Mouse (Mus musculus): ENCODE results near the gene Wscd2.

Gene Wscd2

DNA sequence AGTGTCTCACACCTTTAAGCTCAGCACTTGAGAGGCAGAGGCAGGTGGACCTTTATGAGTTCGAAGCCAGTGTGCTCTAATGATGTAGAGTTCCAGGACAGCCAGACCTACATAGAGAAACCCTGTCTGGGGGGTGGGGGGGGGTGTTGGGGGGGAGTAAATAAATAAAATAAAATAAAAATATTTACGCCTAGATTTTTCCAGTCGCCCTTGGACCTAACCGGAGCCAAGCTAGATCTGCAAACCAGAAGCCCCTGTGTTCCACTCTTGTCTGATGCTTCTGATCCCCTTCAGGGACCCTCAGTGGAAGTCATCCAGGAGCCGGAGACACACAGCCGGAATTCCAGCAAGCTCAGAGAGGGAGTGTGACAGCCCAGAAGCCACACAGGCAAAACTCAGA lies at the start of gene Wscd2:
Gene Wscd2, plus strand, starts transcription at position 301 of the 400 bp plus-strand sequence.
- DNase-seq (ENCODE audit: low spot score), result no peak

DNA sequence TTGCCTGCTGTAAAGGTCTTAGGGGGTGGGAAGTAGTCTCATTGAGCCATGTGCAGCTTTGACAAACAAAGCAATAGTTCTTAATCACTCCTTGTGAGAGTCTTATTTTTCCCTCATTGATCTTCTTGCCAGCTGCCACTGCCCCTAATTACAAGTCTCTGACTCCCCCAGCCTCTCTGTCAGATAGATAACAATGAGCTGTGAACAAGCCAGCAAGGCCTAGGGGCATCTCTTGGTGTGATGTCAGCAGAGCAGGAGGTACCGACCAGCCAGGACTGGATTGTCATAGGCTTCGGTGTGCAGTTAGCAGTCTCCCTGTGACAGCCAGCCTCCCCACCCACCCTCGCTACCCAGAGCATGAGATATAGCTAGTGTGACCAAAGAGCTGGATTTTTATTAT lies 48.0 kb upstream of the Wscd2 start:
- no peak for DNase-seq (ENCODE audit: low spot score)

DNA sequence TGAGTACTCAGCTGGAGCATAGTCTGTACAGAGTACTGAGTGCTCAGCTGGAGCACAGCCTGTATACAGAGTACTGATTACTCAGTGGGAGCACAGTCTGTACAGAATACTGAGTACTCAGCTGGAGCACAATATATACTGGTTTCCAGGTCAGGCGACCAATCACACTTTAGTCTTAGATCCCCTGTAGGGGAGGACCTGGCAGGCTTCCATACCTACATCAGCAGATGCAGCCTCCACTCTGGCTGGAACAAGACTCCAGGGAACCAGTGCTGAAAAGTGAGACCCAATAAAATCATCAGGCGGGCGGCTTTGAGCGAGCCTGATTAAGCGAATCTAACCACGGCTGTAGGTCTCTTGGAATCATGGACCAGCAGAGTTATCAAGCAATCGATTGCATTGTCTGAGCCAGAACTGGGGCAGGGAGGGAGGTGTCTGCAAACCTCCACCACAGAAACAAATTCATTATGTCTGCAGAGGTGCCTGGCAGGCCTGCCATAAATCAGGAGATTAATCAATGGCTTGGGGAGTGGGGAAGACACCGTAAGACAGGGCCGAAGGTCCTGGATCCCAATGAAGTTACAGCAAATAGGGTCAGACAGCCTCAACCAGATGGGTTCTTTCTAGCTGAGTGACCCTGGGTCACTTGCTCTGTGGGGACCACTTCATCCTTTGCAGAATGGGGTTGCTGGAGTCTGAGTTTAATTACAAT lies 42.0 kb upstream of the Wscd2 start:
- DNase-seq (ENCODE audit: low spot score), result no peak

GRCm38 (mm10) chr5:113449336-113449735 lies 40.8 kb upstream of the Wscd2 start:
- no peak for DNase-seq (ENCODE audit: low spot score)

DNA sequence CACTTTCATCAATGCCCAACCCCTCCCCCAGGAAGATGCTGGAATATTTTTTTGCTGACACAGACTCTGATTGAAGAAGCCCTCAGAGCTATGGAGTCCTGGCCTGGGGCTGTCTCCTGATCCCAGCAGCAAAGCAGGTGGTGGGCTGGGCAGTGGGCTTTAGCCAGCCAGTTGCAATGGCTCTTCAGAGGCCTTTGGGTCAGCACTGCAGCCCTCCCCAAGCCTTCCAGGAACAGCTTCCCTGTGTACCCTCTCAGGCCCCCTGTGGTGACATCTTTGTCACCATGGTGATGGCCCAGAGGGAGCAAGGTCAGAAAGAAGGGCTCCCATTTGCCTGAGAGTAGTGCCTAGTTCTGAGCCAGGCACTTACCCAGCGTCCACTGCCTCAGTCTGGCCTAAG lies 37.4 kb upstream of the Wscd2 start:
- DNase-seq (ENCODE audit: low spot score), result no peak

DNA sequence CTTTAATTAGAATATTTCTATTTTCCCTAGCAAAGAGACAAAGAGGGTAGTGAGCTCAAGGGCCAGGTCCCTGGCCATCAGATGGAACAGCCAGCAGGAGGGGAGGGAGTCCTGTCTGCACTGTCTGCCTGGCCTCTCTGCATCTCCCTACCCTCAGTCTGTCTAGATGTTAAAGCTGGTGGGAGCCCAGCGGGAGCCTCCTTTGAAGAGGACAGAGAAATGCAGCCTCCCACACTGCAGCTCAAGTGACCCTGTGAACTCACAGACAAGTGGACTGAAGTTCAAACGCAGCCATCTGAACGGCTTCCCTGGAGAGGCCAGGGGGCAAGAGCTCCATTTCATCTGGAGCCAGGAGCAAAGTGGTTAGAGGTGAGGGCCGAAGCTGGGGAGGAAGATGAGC lies 36.8 kb upstream of the Wscd2 start:
- no peak for DNase-seq (ENCODE audit: low spot score)

DNA sequence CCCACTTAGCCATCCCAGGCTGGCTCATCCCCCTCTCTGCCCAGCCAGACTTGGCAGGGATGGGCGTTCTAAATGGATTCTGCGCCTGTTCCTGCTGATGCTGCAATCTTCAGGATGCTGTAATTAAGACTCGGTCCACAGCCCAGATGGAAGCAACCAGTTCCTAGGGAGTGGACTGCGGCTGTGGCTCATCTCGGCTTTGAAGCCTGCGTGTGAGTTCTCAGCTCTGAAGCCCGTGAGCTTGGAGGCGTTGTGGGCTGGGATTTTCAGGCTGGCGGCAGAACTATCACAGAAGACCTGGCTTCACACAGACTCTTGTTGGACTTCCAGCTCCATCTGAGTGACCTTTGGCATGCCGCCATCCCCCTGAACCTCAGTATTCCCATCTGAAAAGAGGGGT lies 34.1 kb upstream of the Wscd2 start:
- DNase-seq (ENCODE audit: low spot score), result no peak

- no peak for DNase-seq (ENCODE audit: low spot score)
These were observed 33.4 kb upstream of the Wscd2 start for GRCm38 (mm10) chr5:113456756-113457155.

- DNase-seq (ENCODE audit: low spot score), result no peak
These were observed 32.9 kb upstream of the Wscd2 start for GRCm38 (mm10) chr5:113457260-113457659.

DNA sequence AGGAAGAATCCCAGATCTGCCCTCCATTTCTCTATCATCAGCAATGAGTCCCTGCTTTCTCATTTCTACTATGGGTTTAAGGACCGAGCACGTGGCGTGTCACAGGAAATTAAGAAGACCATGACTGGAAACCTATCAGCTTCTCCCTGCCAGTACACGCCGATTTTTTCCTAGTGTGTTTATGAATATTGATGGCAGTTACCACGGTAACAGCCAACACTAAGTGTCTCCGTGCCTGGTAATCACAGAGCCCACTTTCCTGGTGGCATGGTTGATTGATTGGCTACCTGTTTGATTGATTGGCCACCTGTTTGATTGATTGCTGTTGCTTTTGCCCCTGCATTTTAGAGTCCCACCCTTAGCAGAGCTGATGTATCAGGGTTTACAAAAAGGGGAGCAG lies 30.2 kb upstream of the Wscd2 start:
- DNase-seq (ENCODE audit: low spot score), result no peak

DNA sequence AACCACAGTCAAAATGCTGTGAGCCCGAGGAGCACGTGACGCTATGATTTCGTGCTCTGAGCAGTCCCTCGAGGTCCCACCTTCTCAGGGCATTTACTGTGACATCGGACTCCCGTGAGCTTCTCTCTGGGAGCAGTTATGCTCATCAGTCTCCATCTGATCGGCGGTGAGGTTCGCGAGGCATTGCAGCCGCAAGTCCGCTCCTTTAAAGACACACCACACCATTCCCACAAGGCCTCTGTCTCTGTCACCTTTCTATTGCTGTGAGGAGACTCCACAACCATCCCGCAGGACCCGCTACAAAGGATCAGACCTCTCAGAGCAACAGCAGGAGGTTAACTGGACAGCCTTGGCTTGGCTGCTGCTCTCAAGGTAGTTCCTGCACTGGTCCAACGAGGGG lies 28.6 kb upstream of the Wscd2 start:
- no peak for DNase-seq (ENCODE audit: low spot score)

DNA sequence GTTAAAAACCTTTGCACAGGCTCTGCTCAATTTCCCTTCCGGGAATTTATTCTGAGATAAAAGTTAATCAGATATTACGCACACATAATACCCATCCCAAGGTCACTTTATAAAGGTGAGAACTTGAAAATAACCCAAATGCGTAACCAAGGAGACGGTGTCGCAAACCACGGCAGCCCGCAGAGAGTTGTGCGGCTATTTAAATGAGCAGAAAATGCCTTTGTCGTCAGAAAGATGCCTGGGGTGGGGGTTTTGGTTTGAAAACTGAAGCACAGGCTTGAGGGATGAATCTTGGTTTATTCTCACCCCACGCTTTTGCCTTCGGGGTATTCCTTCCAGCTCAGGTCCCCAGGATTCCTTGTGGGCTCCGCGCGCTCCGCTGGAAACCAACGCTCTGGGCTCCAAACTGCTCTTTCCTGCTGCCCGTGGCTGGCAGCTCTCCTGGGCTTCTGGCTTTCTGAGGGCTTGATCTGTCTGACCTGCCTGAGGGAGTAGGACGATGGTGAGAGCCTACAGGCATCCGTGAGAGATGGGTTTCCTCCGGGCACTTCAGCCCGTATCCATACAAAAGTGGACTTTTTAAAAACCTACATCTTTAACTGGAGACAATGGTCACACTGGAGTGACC lies 28.0 kb upstream of the Wscd2 start:
- DNase-seq (ENCODE audit: low spot score), result no peak

- DNase-seq (ENCODE audit: low spot score), result no peak
These were observed 25.4 kb upstream of the Wscd2 start for GRCm38 (mm10) chr5:113464731-113465130.

- DNase-seq (ENCODE audit: low spot score), result no peak
These were observed 23.6 kb upstream of the Wscd2 start for GRCm38 (mm10) chr5:113466536-113466935.

DNA sequence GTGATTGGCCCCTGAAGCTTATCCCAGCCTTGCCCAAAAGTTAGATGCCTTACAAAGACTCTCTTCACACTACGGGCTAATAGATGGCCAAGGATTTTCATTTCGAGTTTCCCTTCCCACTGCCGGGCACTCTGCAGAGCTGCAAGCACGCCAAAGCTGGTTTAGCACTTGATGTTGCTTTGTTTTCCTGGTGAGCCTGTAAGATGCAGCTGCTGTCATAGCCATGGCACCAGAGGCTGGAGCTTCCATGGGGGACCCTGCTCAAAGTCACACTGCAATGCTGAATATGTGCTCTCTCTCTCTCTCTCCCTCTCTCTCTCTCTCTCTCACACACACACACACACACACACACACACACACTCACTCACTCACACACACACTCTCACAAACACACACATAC lies 23.1 kb upstream of the Wscd2 start:
- no peak for DNase-seq (ENCODE audit: low spot score)

- DNase-seq (ENCODE audit: low spot score), result no peak
These were observed 22.4 kb upstream of the Wscd2 start for GRCm38 (mm10) chr5:113467765-113468164.

- no peak for DNase-seq (ENCODE audit: low spot score)
These were observed 21.5 kb upstream of the Wscd2 start for GRCm38 (mm10) chr5:113468625-113469024.

DNA sequence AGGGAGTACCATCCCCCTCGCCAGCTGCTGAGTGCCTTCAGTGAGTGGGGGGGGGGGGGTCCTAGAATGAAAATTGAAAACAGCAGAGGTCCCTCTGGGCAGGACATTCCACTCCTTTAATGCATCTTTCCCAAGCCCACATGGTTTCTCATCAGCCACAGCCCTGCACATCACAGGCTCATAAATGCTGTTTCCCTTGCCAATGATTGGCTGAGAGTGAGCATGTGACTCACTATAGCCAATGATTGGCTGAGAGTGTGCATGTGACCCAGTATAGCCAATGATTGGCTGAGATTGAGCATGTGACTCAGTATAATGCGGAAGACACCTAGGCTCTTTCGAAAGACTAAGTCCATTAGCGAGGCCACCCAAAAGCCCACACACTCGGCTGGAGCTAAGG lies 20.9 kb upstream of the Wscd2 start:
- DNase-seq (ENCODE audit: low spot score), result no peak

GRCm38 (mm10) chr5:113469826-113470225 lies 20.3 kb upstream of the Wscd2 start:
- no peak for DNase-seq (ENCODE audit: low spot score)

DNA sequence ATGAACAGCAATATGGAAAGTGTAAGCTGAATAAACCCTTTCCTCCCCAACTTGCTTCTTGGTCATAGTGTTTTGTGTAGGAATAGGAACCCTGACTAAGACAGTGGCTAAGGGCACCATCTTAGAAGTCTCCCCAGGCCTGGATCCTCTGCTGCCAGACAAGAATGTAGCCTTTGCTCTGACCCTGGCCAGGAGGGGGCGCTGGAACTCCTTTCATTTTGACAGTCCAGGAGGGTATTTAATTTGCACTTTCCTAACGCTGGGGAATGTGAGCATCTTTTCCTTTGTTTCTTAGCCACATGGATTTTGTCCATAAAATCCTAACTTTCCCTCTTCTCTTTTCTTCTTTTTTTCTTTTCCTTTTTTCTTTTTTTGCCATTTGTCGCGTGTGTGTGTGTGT lies 18.7 kb upstream of the Wscd2 start:
- DNase-seq (ENCODE audit: low spot score), result peak; percentile 55

DNA sequence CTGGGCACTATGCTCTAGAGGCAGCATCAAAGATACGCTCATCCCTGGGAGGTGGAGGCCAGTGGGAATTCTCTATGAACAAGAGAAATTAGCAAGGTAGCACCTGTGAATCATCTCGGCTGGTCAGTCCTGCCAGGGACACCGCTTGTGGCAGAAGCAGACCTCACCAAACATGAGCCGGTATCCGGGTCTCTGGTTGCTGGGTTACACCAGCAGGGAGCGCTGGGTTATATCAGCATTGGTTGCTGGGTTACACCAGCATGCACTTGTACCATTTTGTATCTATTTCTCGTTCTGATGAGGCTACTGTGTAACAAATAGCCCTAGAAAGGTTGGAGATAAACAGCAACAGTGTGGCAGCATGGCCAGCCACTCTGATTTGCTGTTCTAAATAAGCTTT lies 17.8 kb upstream of the Wscd2 start:
- no peak for DNase-seq (ENCODE audit: low spot score)

- no peak for DNase-seq (ENCODE audit: low spot score)
These were observed 13.3 kb upstream of the Wscd2 start for GRCm38 (mm10) chr5:113476816-113477215.

DNA sequence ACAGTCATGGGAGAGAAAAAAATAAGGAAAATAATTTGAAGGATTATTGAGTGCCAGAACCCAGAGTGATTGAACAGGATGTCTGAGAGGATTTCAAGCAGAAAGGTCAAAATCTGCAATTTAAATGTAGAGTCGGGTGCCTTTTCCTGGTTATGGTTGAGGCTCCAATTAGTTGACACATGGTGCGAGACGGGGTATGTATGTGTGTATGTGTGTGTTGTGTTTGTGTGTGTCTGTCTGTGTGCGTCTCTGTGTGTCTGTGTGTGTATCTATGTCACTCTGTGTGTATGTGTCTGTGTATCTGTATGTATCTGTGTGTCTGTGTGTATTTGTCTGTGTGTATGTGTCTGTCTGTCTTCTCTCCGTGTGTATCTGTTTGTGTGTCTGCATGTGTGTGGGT lies 11.1 kb upstream of the Wscd2 start:
- DNase-seq (ENCODE audit: low spot score), result no peak

- no peak for DNase-seq (ENCODE audit: low spot score)
These were observed 9.7 kb upstream of the Wscd2 start for GRCm38 (mm10) chr5:113480451-113480850.
